Mouse (Mus musculus): ENCODE results near the gene Trim30a. TPM values are rescaled to one million over a fixed set of nuclear protein-coding genes. Genes with fewer than 3 reads are reported as not detected.
A peak's percentile ranks its signal among the peaks of the same experiment; 100 is the strongest.
"Not testable (repeated sequence)": the region's sequence is repeated elsewhere in the genome, so short reads cannot be mapped to it uniquely, and the experiment has no call there.

Trim30a gene
- total RNA-seq (2021) = under 1 TPM; 0.57 to 0.70 TPM
- long read RNA-seq, experiment 1, partial matches to known transcripts = 0 of 1 reads
- long read RNA-seq, experiment 1, other reads (novel, unspliced or antisense) = 1 of 1 reads
- long read RNA-seq, experiment 2 = 0 reads

- peak in 1 of 2 experiments; percentile 2 for DNase-seq (ENCODE audit: low spot score in 2 of 2)
- intact Hi-C loops (cut with DNase I) = no loop called here
Measured at GRCm38 (mm10) chr7:104465065-104465744, at the start of gene Trim30a. Gene Trim30a (minus strand): TSS chr7:104465193.

- intact Hi-C loops (cut with DNase I); DNase-seq (ENCODE audit: low spot score in 2 of 2): not testable (repeated sequence)
Measured at GRCm38 (mm10) chr7:104507421-104508065, 42.5 kb upstream of the Trim30a start, which contains the start of gene Trim30d. Gene Trim30d (minus strand): TSS chr7:104507849.

GRCm38 (mm10) chr7:104501589-104502371 lies 36.8 kb upstream of the Trim30a start:
- no peak for DNase-seq (ENCODE audit: low spot score in 2 of 2)
- intact Hi-C loops (cut with DNase I) = no loop called here

GRCm38 (mm10) chr7:104501186-104501585 lies 36.2 kb upstream of the Trim30a start:
- not testable (repeated sequence) for DNase-seq (ENCODE audit: low spot score in 2 of 2)

GRCm38 (mm10) chr7:104499464-104499863 lies 34.5 kb upstream of the Trim30a start:
- intact Hi-C loops (cut with DNase I) = not testable (repeated sequence)

More at GRCm38 (mm10) chr7:104501186-104501585, 36.2 kb upstream of the Trim30a start:
- intact Hi-C loops (cut with DNase I) = not testable (repeated sequence)

GRCm38 (mm10) chr7:104445961-104446645 lies 18.9 kb downstream of the Trim30a start:
- DNase-seq (ENCODE audit: low spot score in 2 of 2) = peak in 1 of 2 experiments; percentile 3
- intact Hi-C loops (cut with DNase I) = no loop called here

More at GRCm38 (mm10) chr7:104499464-104499863, 34.5 kb upstream of the Trim30a start:
- not testable (repeated sequence) for DNase-seq (ENCODE audit: low spot score in 2 of 2)

- no peak for DNase-seq (ENCODE audit: low spot score in 2 of 2)
- intact Hi-C loops (cut with DNase I) = no loop called here
Measured at GRCm38 (mm10) chr7:104404460-104404950, 60.5 kb downstream of the Trim30a start.

GRCm38 (mm10) chr7:104401140-104401539 lies 63.9 kb downstream of the Trim30a start:
- DNase-seq (ENCODE audit: low spot score in 2 of 2) = no peak
- intact Hi-C loops (cut with DNase I) = no loop called here

- no peak for DNase-seq (ENCODE audit: low spot score in 2 of 2)
- intact Hi-C loops (cut with DNase I) = no loop called here
Measured at GRCm38 (mm10) chr7:104400698-104401097, 64.3 kb downstream of the Trim30a start, which contains the start of gene Trim30c. Gene Trim30c (minus strand): TSS chr7:104400837.

GRCm38 (mm10) chr7:104398492-104398891 lies 66.5 kb downstream of the Trim30a start:
- DNase-seq (ENCODE audit: low spot score in 2 of 2) = no peak
- intact Hi-C loops (cut with DNase I) = no loop called here

GRCm38 (mm10) chr7:104369736-104370414 lies 95.1 kb downstream of the Trim30a start, which contains the start of gene Trim30b:
Gene Trim30b (minus strand): TSS chr7:104369884.
- intact Hi-C loops (cut with DNase I) = no loop called here
- peak; percentile 3 for DNase-seq (ENCODE audit: low spot score in 2 of 2)

- no peak for DNase-seq (ENCODE audit: low spot score in 2 of 2)
- intact Hi-C loops (cut with DNase I) = no loop called here
Measured at GRCm38 (mm10) chr7:104366339-104366738, 98.7 kb downstream of the Trim30a start.

Other genes with a start within 250 kb of the Trim30a start
- gene Trim6, start 246.4 kb downstream of the Trim30a start, total RNA-seq (2021) = under 1 TPM; 0.13 to 0.15 TPM
- gene Trim34a, start 220.7 kb downstream of the Trim30a start, total RNA-seq (2021) = under 1 TPM; 0.68 to 0.72 TPM
- gene Trim5, start 177.1 kb downstream of the Trim30a start, total RNA-seq (2021) = under 1 TPM; 0.38 to 0.55 TPM
- 1 to 10 TPM; 1.4 to 2.2 TPM for gene Trim12a, start 149.7 kb downstream of the Trim30a start, total RNA-seq (2021)
- under 1 TPM in 1 of 2 experiments, not detected in 1; 0.26 TPM for gene Trim34b, start 135.7 kb downstream of the Trim30a start, total RNA-seq (2021)
- 1 to 10 TPM; 1.1 to 1.2 TPM for gene Trim12c, start 111.8 kb downstream of the Trim30a start, total RNA-seq (2021)
- gene Trim30b, start 95.3 kb downstream of the Trim30a start, total RNA-seq (2021) = not detected
- not detected for gene Trim30c, start 64.4 kb downstream of the Trim30a start, total RNA-seq (2021)
- gene Trim30d, start 42.7 kb upstream of the Trim30a start, total RNA-seq (2021) = under 1 TPM; 0.21 to 0.55 TPM
- not detected for gene Olfr651, start 84.9 kb upstream of the Trim30a start, total RNA-seq (2021)
- not detected for gene Olfr652, start 95.7 kb upstream of the Trim30a start, total RNA-seq (2021)
- not detected for gene Olfr653, start 112.1 kb upstream of the Trim30a start, total RNA-seq (2021)
- gene Olfr654, start 121.8 kb upstream of the Trim30a start, total RNA-seq (2021) = not detected
- gene Olfr655, start 136.6 kb upstream of the Trim30a start, total RNA-seq (2021) = not detected
- gene Olfr656, start 148.8 kb upstream of the Trim30a start, total RNA-seq (2021) = not detected
- not detected for gene Olfr657, start 159.6 kb upstream of the Trim30a start, total RNA-seq (2021)
- gene Olfr658, start 182.1 kb upstream of the Trim30a start, total RNA-seq (2021) = not detected
- not detected for gene Olfr659, start 201.6 kb upstream of the Trim30a start, total RNA-seq (2021)
- not detected for gene Olfr661, start 221.3 kb upstream of the Trim30a start, total RNA-seq (2021)

Measured in left cerebral cortex, postnatal 14 days (tissue).